Mouse (Mus musculus) heart, embryonic 12.5 days (tissue): ENCODE measurements around the gene Cend1. TPM values are rescaled to one million over a fixed set of nuclear protein-coding genes. Genes with fewer than 3 reads are reported as not detected.
A peak's percentile ranks its signal among the peaks of the same experiment; 100 is the strongest.

ENCODE experiments used
- ATAC-seq: fragments of 200-750 bp; cut with Nextera tagmentation; 2 replicates; pipeline ENCODE4 v1.8.0; 2017; ENCODE audit warnings: moderate TSS enrichment, moderate library complexity; ENCODE audit not compliant: insufficient number of reproducible peaks, low FRiP score
- H3K27ac ChIP-seq: fragments of 300-500 bp; sonication (generic); 2 replicates; pipeline ENCODE4 v1.5.1; 2016; ENCODE audit warnings: mild to moderate bottlenecking, moderate library complexity; ENCODE audit not compliant: poor library complexity, severe bottlenecking
- H3K27me3 ChIP-seq: fragments of 300-500 bp; sonication (generic); replicated peaks from 2 replicates; pipeline ENCODE4 v1.6.1; 2016; ENCODE audit warnings: mild to moderate bottlenecking, moderate library complexity
- H3K36me3 ChIP-seq: fragments of 300-500 bp; sonication (generic); 2 replicates; pipeline ENCODE4 v1.6.1; 2016; ENCODE audit warnings: mild to moderate bottlenecking, moderate library complexity
- H3K4me1 ChIP-seq: fragments of 300-500 bp; sonication (generic); replicated peaks from 2 replicates; pipeline ENCODE4 v1.6.1; 2016; ENCODE audit warnings: mild to moderate bottlenecking
- H3K4me2 ChIP-seq: fragments of 300-500 bp; sonication (generic); 2 replicates; pipeline ENCODE4 v1.6.1; 2016; ENCODE audit warnings: mild to moderate bottlenecking, moderate library complexity
- H3K4me3 ChIP-seq: fragments of 300-500 bp; sonication (generic); 2 replicates; pipeline ENCODE4 v1.5.1; 2016; ENCODE audit warnings: mild to moderate bottlenecking
- H3K9ac ChIP-seq: fragments of 300-500 bp; sonication (generic); 2 replicates; pipeline ENCODE4 v1.6.1; 2016; ENCODE audit warnings: mild to moderate bottlenecking, moderate library complexity
- H3K9me3 ChIP-seq: fragments of 300-500 bp; sonication (generic); replicated peaks from 2 replicates; pipeline ENCODE4 v1.6.1; 2016; ENCODE audit warnings: mild to moderate bottlenecking, moderate library complexity
- WGBS: fragments of 180-500 bp; shearing (Covaris S2); methylation state at CpG from one replicate; pipeline ENCODE4 v1.1.7; 2016; 5-methylcytosine and 5-hydroxymethylcytosine counted together
- polyA plus RNA-seq: library from polyadenylated mRNA; unstranded; fragments of >200 nt; fragmentation: Nextera tagmentation; extraction: Ambion mirVana; gene quantifications from 2 replicates; pipeline ENCODE4 v1.2.1, GENCODE M21; 2016

The Cend1 gene
- polyA plus RNA-seq, 1 experiment from 2014 or later: 14.6 TPM

DNA sequence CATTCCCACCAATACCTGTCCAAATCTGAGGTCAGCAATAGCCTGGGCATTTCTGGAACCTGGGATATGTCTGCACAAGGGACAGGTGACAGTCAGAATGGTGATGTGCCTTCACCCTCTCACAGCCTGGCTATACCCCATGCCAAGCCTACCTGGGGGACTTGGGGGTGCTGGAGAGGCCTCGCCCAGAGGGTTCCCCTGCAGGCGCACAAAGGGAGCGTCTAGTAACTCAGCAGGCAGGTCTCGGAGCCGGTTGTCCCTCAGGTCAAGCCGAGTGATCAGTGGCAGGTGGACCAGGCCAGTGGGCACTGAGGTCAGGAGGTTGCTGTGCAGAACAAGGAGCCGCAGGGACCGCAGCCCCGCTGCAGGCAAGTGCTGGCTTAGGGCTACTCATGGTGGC, 12.2 kb upstream of the Cend1 start:
- Histone ChIP-seq H3K9ac (0 out of 2 replicates have a peak overlapping the region, but pooled peaks have one; percentile 72), H3K27me3 (no peaks in the 10 kb centered on the region), H3K36me3 (peaks cover 32% of the 10 kb centered on the region), H3K4me1 (peaks cover 45% of the 10 kb centered on the region), H3K9me3 (no peaks in the 10 kb centered on the region), H3K4me3 (no peak overlapping the region), H3K27ac (no peak overlapping the region), H3K4me2 (0 out of 2 replicates have a peak overlapping the region, but pooled peaks have one; percentile 89)
- no peak for ATAC-seq
- 90% methylated on average over 9 of the region's 9 CpGs for WGBS

GRCm38 (mm10) chr7:141440613-141441012, 11.3 kb upstream of the Cend1 start:
- no peak for ATAC-seq
- H3K27me3 ChIP-seq: no peaks in the 10 kb centered on the region
- peaks cover 54% of the 10 kb centered on the region for H3K4me1 ChIP-seq
- 26% methylated on average over 6 of the region's 6 CpGs for WGBS
- H3K9me3 ChIP-seq: no peaks in the 10 kb centered on the region
- H3K9ac ChIP-seq: no peak overlapping the region
- no peak overlapping the region for H3K4me3 ChIP-seq
- no peak overlapping the region for H3K27ac ChIP-seq
- 0 out of 2 replicates have a peak overlapping the region, but pooled peaks have one; percentile 1 for H3K4me2 ChIP-seq
- H3K36me3 ChIP-seq: peaks cover 32% of the 10 kb centered on the region

DNA sequence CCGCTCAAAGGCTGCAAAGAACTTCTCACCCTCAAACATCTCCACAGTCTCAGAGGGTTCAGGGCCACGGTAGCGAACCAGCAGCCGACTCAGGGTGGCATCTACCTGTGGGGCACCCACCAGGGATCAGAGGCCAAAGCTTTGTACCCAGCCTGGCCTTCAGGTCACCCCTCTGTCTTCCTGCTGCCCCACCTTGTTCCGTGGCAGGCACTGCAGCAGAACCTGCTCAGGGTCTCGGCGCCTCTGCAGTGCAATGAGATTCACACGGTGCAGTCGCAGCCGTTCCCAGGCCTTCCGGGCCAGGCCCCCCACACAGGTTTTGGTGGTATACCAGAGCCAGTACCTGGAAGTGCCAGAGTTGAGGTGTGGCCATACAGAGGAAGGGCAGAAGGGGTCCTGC, 10.5 kb upstream of the Cend1 start:
- Histone ChIP-seq H3K27me3 (no peaks in the 10 kb centered on the region), H3K4me3 (no peak overlapping the region), H3K4me2 (no peak overlapping the region), H3K27ac (no peak overlapping the region), H3K36me3 (peaks cover 32% of the 10 kb centered on the region), H3K4me1 (peaks cover 62% of the 10 kb centered on the region), H3K9ac (0 out of 2 replicates have a peak overlapping the region, but pooled peaks have one; percentile 5), H3K9me3 (no peaks in the 10 kb centered on the region)
- 94% methylated on average over 11 of the region's 11 CpGs for WGBS
- ATAC-seq: no peak

DNA sequence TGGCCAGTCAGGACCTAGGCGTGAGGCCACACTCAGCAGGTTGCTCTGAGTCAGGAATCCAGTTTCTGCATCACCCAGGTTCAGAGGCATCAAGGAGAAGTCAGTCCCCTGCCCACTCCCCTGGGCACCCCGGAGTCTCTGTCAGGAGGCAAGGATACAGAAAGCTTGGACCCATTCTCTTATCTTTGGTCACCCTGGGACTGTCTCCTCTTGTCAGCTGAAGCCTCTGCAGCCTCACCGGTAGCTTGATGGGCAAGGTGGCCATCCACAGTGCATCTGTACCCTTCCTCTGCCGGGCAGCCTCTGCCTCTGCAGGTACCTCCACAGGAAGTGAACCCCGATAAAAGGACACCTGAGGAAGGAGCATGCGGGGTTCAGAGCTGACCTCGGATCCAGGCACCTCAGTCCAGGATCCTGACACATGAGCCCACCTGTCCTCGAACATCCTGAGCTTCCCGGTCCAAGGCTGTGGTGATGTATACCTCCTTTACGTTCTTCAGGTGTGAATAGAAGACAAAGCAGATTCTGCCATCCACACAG, 9.9 kb upstream of the Cend1 start:
- Histone ChIP-seq H3K9me3 (no peaks in the 10 kb centered on the region), H3K4me1 (peaks cover 66% of the 10 kb centered on the region), H3K27ac (no peak overlapping the region), H3K27me3 (no peaks in the 10 kb centered on the region), H3K9ac (no peak overlapping the region), H3K36me3 (peaks cover 32% of the 10 kb centered on the region), H3K4me3 (no peak overlapping the region), H3K4me2 (no peak overlapping the region)
- ATAC-seq: no peak
- WGBS: 89% methylated on average over 10 of the region's 10 CpGs

GRCm38 (mm10) chr7:141438201-141438968, 9.1 kb upstream of the Cend1 start:
- no peak for ATAC-seq
- peaks cover 70% of the 10 kb centered on the region for H3K4me1 ChIP-seq
- H3K9ac ChIP-seq: no peak overlapping the region
- H3K9me3 ChIP-seq: no peaks in the 10 kb centered on the region
- no peak overlapping the region for H3K27ac ChIP-seq
- peaks cover 39% of the 10 kb centered on the region for H3K36me3 ChIP-seq
- no peak overlapping the region for H3K4me2 ChIP-seq
- WGBS: 89% methylated on average over 12 of the region's 12 CpGs
- H3K27me3 ChIP-seq: no peaks in the 10 kb centered on the region
- H3K4me3 ChIP-seq: no peak overlapping the region

DNA sequence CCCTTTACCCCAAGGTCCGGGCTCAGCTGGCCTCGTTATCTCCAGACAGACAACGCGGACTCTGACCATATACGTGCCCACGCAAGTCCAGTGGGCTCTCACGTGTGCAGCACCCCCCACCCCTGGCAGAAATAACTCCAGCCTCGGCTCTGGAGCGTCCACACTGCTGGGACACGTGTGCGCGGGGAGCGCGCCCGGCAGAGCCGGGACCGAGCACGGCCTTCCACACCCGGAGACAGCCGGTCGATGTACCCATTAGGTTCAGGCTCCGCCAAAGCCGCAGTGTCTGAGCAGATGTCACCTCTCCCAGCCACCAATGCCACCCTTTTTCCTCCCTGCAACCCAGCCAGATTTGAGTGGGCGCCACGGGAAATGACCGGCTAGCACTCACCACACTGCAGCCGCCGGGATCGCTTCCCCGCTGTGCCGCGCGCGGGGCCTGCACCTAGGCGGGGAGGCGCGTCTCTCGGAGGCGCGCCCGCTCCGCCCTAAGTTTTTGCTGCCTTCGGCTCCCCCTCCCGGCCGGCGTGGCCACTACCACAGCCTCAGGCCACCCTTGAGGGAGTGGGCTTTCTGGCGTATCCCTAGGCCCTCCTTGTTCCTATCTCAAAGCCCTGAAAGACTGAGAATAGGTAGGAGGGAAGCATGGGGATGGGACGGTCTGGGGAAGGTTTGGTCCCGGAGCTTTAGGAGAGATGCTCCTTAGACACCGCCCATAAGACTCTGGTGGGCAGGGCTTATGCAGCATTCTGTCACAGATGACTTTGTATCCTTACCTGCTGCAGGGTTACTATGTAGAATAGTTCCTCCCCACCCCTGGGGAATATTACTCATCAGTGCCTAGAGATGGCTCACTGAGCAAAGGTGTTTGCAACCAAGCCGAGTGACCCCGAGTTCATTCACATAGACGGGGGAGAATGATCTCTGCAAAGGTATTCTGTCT, 8.2 kb upstream of the Cend1 start, which contains the start of gene Slc25a22:
Gene Slc25a22, minus strand, starts transcription at position 715 of the 943 bp plus-strand sequence.
- Histone ChIP-seq H3K27me3 (no peaks in the 10 kb centered on the region), H3K4me2 (peak within 1 kb of the TSS; percentile 95), H3K27ac (peak within 1 kb of the TSS; percentile 23), H3K9ac (peak within 1 kb of the TSS; percentile 84), H3K4me1 (peaks cover 61% of the 10 kb centered on the region), H3K4me3 (peak within 1 kb of the TSS; percentile 67), H3K9me3 (no peaks in the 10 kb centered on the region), H3K36me3 (peaks cover 48% of the 10 kb centered on the region)
- peak; percentile 78 for ATAC-seq
- WGBS: 6% methylated on average over 53 of the region's 53 CpGs

DNA sequence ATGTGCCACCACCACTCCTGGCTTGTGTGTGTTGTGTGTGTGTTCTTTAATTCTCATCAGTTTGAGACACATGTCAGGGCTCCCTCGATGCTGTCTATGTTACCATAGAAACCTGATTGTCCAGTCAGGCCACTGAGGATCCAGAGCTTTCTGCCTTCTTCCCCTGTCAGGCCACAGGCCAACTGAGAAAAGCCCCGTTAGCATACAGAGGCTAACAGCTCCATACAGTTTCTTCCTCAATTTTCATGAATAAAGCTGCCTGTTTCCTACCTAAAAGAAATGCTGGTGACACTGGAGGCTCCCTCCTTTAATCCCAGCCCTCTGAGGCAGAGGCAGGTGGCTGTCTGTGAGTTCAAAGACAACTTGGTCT, 7.2 kb upstream of the Cend1 start:
- Histone ChIP-seq H3K4me2 (peak overlapping the region; percentile 95), H3K36me3 (peaks cover 56% of the 10 kb centered on the region), H3K4me3 (peak overlapping the region; percentile 67), H3K27me3 (no peaks in the 10 kb centered on the region), H3K9me3 (no peaks in the 10 kb centered on the region), H3K4me1 (peaks cover 52% of the 10 kb centered on the region), H3K9ac (peak overlapping the region; percentile 84), H3K27ac (no peak overlapping the region)
- 63% methylated on average over 2 of the region's 2 CpGs for WGBS
- no peak for ATAC-seq

GRCm38 (mm10) chr7:141435856-141436522, 6.7 kb upstream of the Cend1 start:
- no peak for ATAC-seq
- H3K27ac ChIP-seq: no peak overlapping the region
- peaks cover 56% of the 10 kb centered on the region for H3K36me3 ChIP-seq
- H3K27me3 ChIP-seq: no peaks in the 10 kb centered on the region
- WGBS: 82% methylated on average over 9 of the region's 9 CpGs
- H3K9me3 ChIP-seq: no peaks in the 10 kb centered on the region
- peaks cover 47% of the 10 kb centered on the region for H3K4me1 ChIP-seq
- peak overlapping the region; percentile 50; the same call in 1 of the 2 replicates for H3K4me3 ChIP-seq
- peak overlapping the region; percentile 95 for H3K4me2 ChIP-seq
- H3K9ac ChIP-seq: 0 out of 2 replicates have a peak overlapping the region, but pooled peaks have one; percentile 75

DNA sequence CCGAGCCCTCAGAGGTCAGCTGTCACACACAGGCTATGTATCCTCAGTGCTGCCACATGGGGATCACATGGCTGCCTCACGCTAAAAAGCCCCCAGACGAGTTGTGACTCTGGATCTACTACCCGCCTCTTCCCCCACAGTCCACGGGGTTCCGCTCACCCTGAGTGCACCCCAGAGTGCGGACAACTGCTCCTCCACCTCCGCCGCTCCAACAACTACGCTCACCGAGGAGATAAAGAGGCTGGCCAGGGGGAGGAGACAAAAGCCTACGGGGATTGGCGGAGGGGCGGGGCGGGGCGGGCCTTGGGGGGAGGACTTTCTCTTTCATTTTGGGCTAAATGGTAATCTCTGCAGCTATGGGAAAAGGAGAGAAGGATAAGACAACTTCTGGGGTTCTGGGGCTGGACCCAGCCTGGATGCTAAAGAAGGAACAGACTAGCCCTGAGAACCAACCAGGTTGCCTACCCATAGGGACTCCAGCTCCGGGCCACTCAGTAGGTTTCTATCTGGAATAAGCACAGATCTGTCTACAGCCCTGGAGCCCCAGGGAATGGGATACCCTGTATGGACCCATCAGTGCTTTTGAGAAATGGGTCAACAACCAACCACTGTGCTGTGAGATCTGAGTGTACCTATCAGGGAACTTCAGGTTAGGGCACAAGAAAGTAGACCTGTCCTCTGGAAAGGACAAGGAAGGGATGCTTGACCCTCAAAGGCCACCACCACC, 6.0 kb upstream of the Cend1 start:
- ATAC-seq: peak; percentile 46
- peak overlapping the region; percentile 50 for H3K4me3 ChIP-seq
- H3K27me3 ChIP-seq: no peaks in the 10 kb centered on the region
- peak overlapping the region; percentile 35; the same call in 1 of the 2 replicates for H3K27ac ChIP-seq
- H3K9me3 ChIP-seq: no peaks in the 10 kb centered on the region
- WGBS: 5% methylated on average over 17 of the region's 17 CpGs
- peaks cover 60% of the 10 kb centered on the region for H3K36me3 ChIP-seq
- peaks cover 44% of the 10 kb centered on the region for H3K4me1 ChIP-seq
- peak overlapping the region; percentile 75 for H3K9ac ChIP-seq
- peak overlapping the region; percentile 95 for H3K4me2 ChIP-seq

DNA sequence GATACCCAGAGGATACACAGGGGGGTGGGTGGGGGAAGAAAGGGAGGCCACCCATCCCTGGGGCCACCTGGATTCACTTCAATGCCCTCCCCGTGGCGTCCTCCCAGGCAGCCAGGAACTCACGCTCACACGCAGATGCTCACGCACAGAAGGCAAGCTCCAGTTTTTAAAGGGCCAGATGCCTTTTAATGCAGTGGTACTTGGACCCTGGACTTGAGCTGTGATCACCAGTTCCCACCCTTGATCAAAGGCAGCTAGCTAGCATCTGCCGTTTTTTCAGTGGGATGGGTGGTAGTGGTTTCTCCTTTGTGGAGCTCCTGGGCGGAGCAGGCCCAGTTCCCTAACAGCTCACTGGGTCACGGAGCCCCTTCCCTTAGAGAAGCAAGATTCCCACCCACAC, 5.2 kb upstream of the Cend1 start:
- peaks cover 50% of the 10 kb centered on the region for H3K4me1 ChIP-seq
- H3K9ac ChIP-seq: peak overlapping the region; percentile 75
- 17% methylated on average over 8 of the region's 8 CpGs for WGBS
- peak overlapping the region; percentile 95 for H3K4me2 ChIP-seq
- peaks cover 53% of the 10 kb centered on the region for H3K36me3 ChIP-seq
- no peaks in the 10 kb centered on the region for H3K27me3 ChIP-seq
- ATAC-seq: no peak
- H3K4me3 ChIP-seq: peak overlapping the region; percentile 50
- no peaks in the 10 kb centered on the region for H3K9me3 ChIP-seq
- peak overlapping the region; percentile 35; the same call in 1 of the 2 replicates for H3K27ac ChIP-seq
